Mouse (Mus musculus) NIH3T3 (cell line): ENCODE results near the gene Plekhf1.

ENCODE experiments used
- DNase-seq: peaks from one replicate; pipeline ENCODE4 v3.0.0-alpha.2; 2012; ENCODE audit warnings: low read depth

Gene Plekhf1

GRCm38 (mm10) chr7:38218631-38219367, 9.0 kb downstream of the Plekhf1 start:
- DNase-seq: no peak

DNA sequence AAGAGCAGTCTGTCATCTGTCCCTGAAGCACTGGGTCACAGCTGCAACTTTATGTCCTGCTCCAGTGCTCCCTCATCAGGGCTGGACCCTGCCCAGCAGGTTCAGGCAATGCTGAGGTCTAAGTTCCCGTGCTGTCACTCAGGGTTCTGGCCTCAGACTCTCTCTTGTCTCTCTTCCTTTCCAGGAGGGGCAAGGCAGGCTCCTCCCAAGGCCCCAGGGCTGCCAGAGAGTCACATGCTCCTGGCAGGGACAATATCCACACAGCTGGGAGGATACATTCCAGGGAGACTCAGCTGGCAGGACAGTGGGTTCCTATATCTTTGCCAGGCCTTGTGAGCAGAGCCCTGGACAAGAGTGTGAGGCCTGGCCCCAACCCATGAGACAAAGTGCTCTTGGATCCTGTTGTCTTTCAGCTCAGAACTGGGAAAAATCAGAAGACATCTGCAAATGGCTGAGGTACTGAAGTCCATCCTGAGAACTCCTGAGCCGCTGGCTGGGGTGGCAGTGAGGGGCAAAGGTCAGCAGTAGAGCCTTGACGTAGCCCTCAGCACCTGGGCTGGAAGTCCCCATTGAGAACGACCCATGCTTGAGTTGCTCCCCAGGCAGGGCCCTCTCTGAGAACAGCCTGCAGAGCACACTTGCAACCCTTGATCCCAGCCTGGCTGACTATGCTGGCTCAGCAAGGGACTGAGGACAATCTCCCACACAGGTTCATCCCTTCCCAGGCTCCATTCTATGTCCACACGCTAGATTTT, 10.2 kb downstream of the Plekhf1 start:
- peak; percentile 88 for DNase-seq

- DNase-seq: no peak
These were observed 12.1 kb downstream of the Plekhf1 start for GRCm38 (mm10) chr7:38215697-38216096.

DNA sequence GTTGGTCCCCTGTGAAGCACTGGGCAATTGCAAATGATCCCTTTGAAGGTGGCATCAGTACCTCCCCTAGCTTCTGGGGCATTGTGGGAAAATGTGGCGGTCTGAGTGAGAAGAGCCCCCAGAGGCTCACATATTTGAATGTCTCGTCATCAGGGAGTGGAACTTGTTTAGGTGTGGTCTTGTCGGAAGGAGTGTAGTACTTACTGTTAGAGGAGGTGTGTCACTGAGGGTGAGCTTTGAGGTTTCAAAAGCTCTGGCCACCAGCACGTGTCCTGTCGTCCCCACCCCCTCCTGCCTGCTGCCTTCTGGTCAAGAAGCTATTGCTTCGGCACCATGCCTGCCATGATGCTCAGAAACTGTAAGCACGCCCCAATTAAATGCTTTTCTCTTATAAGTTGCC, 12.5 kb downstream of the Plekhf1 start:
- DNase-seq: no peak

- no peak for DNase-seq
These were observed 13.2 kb downstream of the Plekhf1 start for GRCm38 (mm10) chr7:38214473-38215214.

GRCm38 (mm10) chr7:38212651-38213062, 15.2 kb downstream of the Plekhf1 start:
- no peak for DNase-seq

DNA sequence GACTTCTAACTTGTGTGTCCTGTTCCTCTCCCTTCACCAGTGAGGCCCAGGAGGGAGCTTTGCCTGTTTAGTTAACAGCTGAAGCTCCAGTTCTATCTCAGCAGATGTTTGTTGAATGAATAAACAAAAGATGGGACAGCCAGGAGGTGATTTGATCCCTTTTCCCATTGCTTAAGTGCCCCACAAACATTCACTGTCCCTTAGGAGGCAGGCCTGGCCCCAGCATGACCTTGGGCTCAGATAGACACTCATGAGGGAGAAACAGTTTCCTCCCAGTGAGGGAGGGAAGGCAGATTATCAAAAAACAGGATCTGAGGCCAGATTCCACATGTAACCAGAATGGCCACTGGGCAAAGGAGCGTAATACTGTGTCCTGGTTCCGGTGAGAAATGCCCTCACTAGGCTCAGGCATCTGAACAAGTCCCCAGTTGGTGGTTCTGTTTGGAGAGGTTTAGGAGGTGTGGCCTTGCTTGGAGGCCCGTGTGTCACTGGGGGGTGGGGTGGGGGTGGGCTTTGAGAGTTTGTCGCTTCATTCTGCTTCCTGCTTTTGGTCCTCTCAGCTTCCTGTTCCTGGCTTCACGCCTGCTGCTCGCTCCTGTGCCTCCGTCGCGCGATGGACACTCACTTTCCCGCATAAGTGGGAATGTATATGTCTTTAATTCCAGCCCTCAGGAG, 18.2 kb downstream of the Plekhf1 start:
- no peak for DNase-seq

GRCm38 (mm10) chr7:38208969-38209368, 18.8 kb downstream of the Plekhf1 start:
- DNase-seq: no peak

- peak; percentile 52 for DNase-seq
These were observed 21.3 kb downstream of the Plekhf1 start for GRCm38 (mm10) chr7:38206564-38206963.

- DNase-seq: no peak
These were observed 22.0 kb downstream of the Plekhf1 start for GRCm38 (mm10) chr7:38205801-38206200.

DNA sequence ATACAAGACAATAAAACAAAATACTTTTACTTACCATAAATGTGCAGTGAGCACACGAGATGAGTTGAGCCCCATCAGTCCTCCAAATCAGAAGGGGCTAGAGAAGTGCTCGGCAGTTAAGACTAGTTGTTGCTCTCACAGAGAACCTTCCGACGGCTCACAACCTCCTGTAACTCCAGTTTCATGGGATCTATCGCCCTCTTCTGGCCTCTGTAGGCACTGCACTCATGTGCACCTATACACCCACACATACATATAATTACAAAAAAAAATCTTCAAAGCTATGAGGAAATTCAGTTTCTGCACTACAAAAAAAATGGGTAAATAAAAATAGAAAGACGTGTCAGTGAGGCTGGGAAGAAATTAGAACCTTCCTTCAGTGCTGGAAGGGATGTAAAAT, 23.5 kb downstream of the Plekhf1 start:
- DNase-seq: peak; percentile 40

- no peak for DNase-seq
These were observed 26.5 kb downstream of the Plekhf1 start for GRCm38 (mm10) chr7:38201290-38201658.

- peak; percentile 92 for DNase-seq
These were observed 27.1 kb downstream of the Plekhf1 start for GRCm38 (mm10) chr7:38200606-38201289.

- DNase-seq: peak; percentile 58
These were observed 27.8 kb downstream of the Plekhf1 start for GRCm38 (mm10) chr7:38199907-38200605.

DNA sequence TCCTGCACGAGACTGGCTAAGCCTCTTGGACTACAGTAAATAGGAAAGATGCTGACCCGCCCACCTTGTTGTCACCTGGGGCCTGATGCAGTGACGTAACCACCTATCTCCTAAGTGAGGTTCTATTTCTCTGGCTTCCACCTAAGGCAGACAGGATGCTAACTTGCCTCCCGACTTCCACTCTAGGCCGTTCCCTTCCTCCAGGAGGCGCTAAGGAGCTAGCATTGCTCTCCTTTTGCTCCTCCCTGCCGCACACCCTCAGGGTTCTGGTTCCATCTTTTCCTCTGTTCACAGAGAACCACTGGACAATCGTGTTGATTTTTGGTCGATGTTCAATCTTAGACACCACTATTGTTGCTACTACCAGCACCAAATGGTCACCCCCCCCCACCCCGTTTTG, 36.2 kb downstream of the Plekhf1 start:
- DNase-seq: peak; percentile 64

DNA sequence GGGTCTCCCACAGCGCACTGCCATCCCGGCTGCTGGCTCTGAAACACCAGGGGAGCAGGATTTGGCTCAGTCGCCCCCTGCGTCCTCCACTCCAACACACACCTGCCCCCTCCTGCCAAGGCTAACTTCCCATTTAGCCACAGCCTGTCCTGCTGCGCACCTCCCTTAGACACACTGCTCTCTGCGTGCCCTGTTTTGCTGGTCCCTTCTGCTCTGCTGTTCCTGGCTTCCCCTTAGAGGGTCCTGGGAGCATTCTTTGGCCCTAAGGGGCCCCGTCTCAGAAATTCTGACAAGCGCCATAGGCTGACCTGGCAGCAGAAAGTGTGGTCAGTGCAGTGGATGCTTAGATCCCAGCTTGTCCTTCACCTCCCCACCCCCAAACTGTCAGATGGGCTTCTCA, 36.7 kb downstream of the Plekhf1 start:
- DNase-seq: peak; percentile 54

- peak; percentile 70 for DNase-seq
These were observed 37.6 kb downstream of the Plekhf1 start for GRCm38 (mm10) chr7:38190056-38190835.

DNA sequence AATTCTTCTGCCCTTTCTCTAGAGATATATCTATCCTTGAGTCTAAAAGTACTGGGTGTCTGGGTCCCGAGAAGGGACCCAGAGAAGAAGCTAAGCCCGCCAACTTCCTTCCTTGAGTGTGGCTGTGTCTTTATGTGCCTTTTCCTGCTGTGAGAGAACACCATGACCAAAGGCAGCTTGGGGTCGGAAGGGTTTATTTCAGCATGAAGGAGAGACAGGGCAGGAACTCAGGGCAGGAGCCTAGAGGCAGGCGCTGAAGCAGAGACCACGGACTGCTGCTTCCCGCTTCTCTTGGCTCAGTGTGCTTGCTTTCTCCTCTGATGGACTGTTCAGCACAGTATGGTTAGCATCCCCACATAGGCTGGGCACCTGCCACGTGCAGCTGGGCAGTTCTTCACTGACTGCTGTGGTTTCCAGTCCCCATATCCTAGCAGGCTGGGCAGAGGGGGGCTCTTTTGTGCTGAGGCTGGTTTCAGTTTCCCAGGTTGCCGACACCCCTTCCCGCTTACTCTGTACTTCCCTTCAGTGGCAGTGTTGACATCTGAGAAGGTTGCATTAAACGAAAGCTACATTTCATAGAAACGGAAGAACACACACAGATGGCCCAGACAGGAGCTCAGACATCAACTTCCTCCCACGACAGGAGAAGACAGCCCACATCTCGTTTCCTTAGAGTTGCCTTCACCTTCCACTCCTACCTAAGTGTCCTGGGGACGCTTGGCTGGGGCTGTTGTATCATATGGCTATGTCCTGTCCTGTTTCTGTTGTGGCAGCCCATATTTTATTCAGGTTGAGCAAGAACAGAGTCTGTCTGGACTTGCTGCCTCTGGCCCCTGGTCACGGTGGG, 38.5 kb downstream of the Plekhf1 start:
- DNase-seq: peak; percentile 52
